Mouse (Mus musculus) erythroblast, embryonic 14.5 days (primary cell): ENCODE results near the gene Myo9b.

Experiments
- GATA1 ChIP-seq: IDR thresholded peaks from 2 replicates; pipeline ENCODE4 v1.6.1; 2012; ENCODE audit warnings: low read length, inconsistent platforms, mixed read lengths
- TAL1 ChIP-seq: IDR thresholded peaks from 3 replicates; pipeline ENCODE4 v1.6.1; 2012; ENCODE audit warnings: low read length, inconsistent platforms, mixed read lengths

DNA sequence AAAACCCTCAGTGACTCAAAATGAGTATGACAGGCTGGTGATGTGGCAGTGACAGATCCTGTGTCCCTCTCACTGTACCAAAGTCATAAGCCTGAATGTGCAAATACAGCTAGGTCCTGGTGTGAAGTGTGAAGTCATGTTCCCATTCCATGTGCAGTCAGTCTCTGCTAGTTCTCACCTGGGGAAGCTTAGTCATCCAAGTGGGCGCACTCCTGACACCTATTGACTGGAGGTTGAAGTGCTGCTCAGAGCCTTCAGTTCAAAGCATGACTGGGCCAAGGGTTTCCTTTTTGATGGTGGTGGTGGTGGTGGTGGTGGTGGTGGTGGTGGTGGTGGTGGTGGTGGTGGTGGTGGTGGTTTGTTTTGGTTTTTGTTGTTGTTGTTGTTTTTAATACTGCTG lies 52.3 kb downstream of the Myo9b start:
- no peak for TF ChIP-seq GATA1
- TF ChIP-seq TAL1, result no peak
